Mouse (Mus musculus) adrenal gland, postnatal 14 days (tissue): ENCODE results near the gene Npas1. TPM values are rescaled to one million over a fixed set of nuclear protein-coding genes. Genes with fewer than 3 reads are reported as not detected.

Experiments used
- DNase-seq: peaks from one replicate; pipeline ENCODE4 v3.0.0; 2021; ENCODE audit warnings: mixed read lengths
- total RNA-seq: library from RNA; stranded (reverse); gene quantifications from 2 replicates; pipeline ENCODE4 v1.2.3, GENCODE M21; 2021

The Npas1 gene
- total RNA-seq, 1 experiment from 2014 or later = not detected

DNA sequence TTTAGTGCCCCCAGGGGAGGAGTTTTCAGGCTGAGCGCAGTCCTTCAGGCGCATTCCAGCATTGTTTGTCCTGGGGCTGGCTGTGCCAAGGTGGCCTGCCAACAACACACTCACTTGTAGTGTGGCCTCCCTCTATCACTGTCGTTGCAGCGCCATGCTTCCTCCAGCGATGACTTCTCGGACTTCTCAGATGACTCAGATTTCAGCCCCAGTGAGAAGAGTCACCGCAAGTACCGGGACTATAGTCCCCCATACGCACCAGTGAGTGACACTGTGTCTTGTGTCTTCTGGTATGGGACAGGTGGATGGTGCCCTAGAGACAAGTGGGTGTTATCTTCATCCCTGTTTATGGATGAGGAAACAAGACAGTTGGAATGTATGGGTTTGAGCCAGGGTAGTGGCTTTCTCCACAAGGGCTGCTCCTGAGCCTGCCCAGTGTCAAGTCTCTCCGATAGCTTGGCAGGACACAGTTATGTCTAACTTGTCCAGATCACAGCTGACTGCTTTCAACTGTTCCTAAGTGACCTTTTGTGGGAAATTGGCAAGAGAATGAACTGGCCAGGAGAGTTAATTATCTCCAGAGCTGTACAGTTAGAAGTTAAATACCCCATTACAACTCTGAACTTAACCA is 60.3 kb downstream of the Npas1 start:
- peak; percentile 74 for DNase-seq

GRCm38 (mm10) chr7:16415426-16415825 is 62.1 kb downstream of the Npas1 start:
- DNase-seq = no peak

GRCm38 (mm10) chr7:16412930-16413329 is 64.6 kb downstream of the Npas1 start:
- DNase-seq = no peak

DNA sequence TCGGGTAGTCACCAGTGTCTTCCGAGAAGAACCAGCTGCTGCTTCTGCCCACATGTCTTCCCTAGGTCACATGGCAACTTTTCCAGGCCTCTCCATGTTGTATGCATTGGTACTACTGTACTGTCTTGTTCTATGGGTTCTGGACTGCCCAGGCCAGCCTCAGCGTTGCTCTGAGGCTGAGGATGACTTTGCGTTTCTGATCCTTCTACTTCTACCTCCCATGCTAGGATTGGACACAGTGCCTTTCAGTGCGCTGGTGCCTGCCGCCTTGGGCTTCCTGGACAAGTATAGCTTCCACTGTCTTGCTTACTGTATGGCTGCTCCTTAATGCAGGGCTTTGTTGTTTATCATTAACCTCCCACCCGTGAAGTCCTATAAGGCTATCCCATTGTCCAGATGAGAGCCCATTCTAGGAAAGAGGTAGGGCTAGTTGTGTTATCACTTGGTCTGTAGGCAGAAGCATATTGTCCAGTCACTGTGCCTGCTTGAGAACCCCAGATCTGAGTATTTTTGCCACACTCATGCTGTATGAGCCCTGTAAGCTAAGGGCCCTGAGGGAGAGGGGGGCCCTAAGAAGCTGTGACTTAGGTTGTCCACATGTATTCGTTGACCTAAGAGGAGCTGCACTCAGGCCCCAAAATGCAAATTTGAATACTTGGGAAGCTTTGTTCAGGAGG is 65.2 kb downstream of the Npas1 start:
- no peak for DNase-seq

GRCm38 (mm10) chr7:16411100-16411499 is 66.4 kb downstream of the Npas1 start:
- no peak for DNase-seq

DNA sequence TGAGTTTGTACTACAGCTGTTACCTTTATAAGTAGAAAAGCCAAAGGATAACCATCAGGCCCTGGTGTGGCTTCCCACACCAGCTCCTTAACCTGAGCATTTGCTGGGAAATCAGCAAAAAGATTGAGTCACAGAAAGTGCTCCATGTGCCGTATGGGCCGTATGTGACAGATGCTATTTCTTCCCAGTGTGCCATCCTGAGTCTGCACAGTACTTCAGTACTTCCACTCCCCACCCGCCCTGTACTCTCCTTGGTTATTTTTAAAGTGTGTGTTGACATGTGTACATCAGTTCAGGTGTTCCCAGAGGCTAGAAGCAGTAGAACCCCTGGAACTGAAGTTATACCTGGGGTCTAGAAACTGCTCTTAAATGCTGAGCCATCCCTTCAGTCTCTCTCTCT is 70.5 kb downstream of the Npas1 start:
- no peak for DNase-seq

Other genes starting within 250 kb of the Npas1 start
- gene C5ar2, start 233.6 kb downstream of the Npas1 start, total RNA-seq = 0.37 and 0.75 TPM in 2 replicates
- 3.3 and 5.5 TPM in 2 replicates for gene C5ar1, start 218.2 kb downstream of the Npas1 start, total RNA-seq
- 16.6 and 21.1 TPM in 2 replicates for gene Inafm1, start 204.1 kb downstream of the Npas1 start, total RNA-seq
- 68.1 and 75.4 TPM in 2 replicates for gene Ccdc9, start 190.9 kb downstream of the Npas1 start, total RNA-seq
- gene Bbc3, start 169.3 kb downstream of the Npas1 start, total RNA-seq = 5.8 and 11.6 TPM in 2 replicates
- 62.3 and 72.1 TPM in 2 replicates for gene Sae1, start 89.9 kb downstream of the Npas1 start, total RNA-seq
- 37.4 and 48.5 TPM in 2 replicates for gene Zc3h4, start 76.8 kb downstream of the Npas1 start, total RNA-seq
- gene Tmem160, start 24.9 kb downstream of the Npas1 start, total RNA-seq = 46.2 and 49.2 TPM in 2 replicates
- gene Arhgap35, start 137.3 kb upstream of the Npas1 start, total RNA-seq = 55.2 and 57.6 TPM in 2 replicates
- gene Ceacam15, start 198.0 kb upstream of the Npas1 start, total RNA-seq = not detected in 2 replicates
- not detected in 2 replicates for gene Ceacam9, start 244.2 kb upstream of the Npas1 start, total RNA-seq